Mouse (Mus musculus) kidney, adult 2 months (tissue): Measurements from ENCODE around the gene Ptrhd1. TPM values are rescaled to one million over a fixed set of nuclear protein-coding genes. Genes with fewer than 3 reads are reported as not detected.

Source experiments
- DNase-seq: peaks from one replicate; pipeline ENCODE4 v3.0.0; 2021
- H3K27ac ChIP-seq: fragments of 200-500 bp; 2 replicates; pipeline ENCODE4 v1.5.1; 2012; ENCODE audit warnings: low read depth, low read length, control low read depth, inconsistent platforms; ENCODE audit not compliant: insufficient read depth
- H3K27me3 ChIP-seq: fragments of 200-500 bp; replicated peaks from 2 replicates; pipeline ENCODE4 v1.6.1; 2012; ENCODE audit warnings: mild to moderate bottlenecking, moderate library complexity, low read length, inconsistent platforms; ENCODE audit not compliant: control insufficient read depth, insufficient read depth
- H3K36me3 ChIP-seq: fragments of 200-500 bp; 2 replicates; pipeline ENCODE4 v1.6.1; 2012; ENCODE audit warnings: mild to moderate bottlenecking, moderate library complexity, low read length, inconsistent platforms; ENCODE audit not compliant: control insufficient read depth, insufficient read depth
- H3K4me1 ChIP-seq: fragments of 200-500 bp; 2 replicates; pipeline ENCODE4 v1.6.1; 2011; ENCODE audit warnings: low read length; ENCODE audit not compliant: control insufficient read depth, insufficient read depth
- H3K4me3 ChIP-seq: fragments of 200-500 bp; 2 replicates; pipeline ENCODE4 v1.5.1; 2011; ENCODE audit warnings: mild to moderate bottlenecking, low read depth, low read length, control low read depth; ENCODE audit not compliant: insufficient read depth
- CTCF ChIP-seq: fragments of 200-500 bp; conservative IDR thresholded peaks from 2 replicates; pipeline ENCODE4 v1.5.1; 2011; ENCODE audit warnings: low read depth, mild to moderate bottlenecking, control low read depth, low read length, moderate library complexity, mixed read lengths; ENCODE audit not compliant: insufficient read depth, insufficient read length
- POLR2A ChIP-seq: fragments of 200-500 bp; IDR thresholded peaks from one replicate; pipeline ENCODE4 v1.6.1; 2011; ENCODE audit warnings: low read depth, low read length, control low read depth
- WGBS: fragments of 180-500 bp; shearing (Covaris S2); methylation state at CpG from one replicate; pipeline ENCODE4 v1.1.7; 2018; 5-methylcytosine and 5-hydroxymethylcytosine counted together
- polyA plus RNA-seq: library from polyadenylated mRNA; depleted of rRNA; stranded (reverse); fragments of >200 nt; gene quantifications from 2 replicates; pipeline ENCODE4 v1.2.3, GENCODE M21; 2012; rRNA removed

Gene Ptrhd1
- polyA plus RNA-seq = 4.2 and 4.6 TPM in 2 replicates

GRCm38 (mm10) chr12:4233572-4234508 is at the start of gene Ptrhd1, which contains the start of gene Cenpo:
Gene Ptrhd1 (plus strand): TSS chr12:4234027.
Gene Cenpo (minus strand): TSS chr12:4234294.
- no peaks in the 10 kb centered on the region for H3K36me3 ChIP-seq
- under 1% methylated on average over 50 of the region's 50 CpGs for WGBS
- peak; percentile 99 for DNase-seq
- no peaks in the 10 kb centered on the region; the same call in 1 of the 2 replicates for H3K4me1 ChIP-seq
- no peak for TF ChIP-seq CTCF
- TF ChIP-seq POLR2A = peak; percentile 39
- peak within 1 kb of the TSS; percentile 99 for H3K27ac ChIP-seq
- peak within 1 kb of the TSS; percentile 79 for H3K4me3 ChIP-seq
- no peaks in the 10 kb centered on the region for H3K27me3 ChIP-seq

DNA sequence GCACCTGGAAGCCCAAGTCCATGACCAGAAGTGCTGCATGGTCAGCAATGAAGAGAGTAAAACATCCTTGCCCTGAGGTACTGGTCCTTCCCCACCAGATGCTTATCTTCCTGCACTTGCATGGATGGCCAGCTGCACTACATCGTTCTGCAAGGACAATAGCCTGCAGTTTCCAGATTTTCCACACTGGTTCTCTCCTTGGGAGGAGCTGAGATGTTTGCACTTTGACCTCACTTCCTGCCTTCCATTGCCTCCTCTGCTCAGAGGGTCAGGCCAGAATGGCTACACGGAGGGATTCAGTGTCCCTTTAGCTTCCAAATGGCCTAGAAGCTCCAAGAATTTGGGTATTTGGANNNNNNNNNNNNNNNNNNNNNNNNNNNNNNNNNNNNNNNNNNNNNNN is 49.2 kb upstream of the Ptrhd1 start:
- no peaks in the 10 kb centered on the region for H3K27me3 ChIP-seq
- no peak overlapping the region for H3K27ac ChIP-seq
- H3K4me3 ChIP-seq = no peak overlapping the region
- H3K36me3 ChIP-seq = no peaks in the 10 kb centered on the region
- no peak for TF ChIP-seq POLR2A
- TF ChIP-seq CTCF = no peak
- WGBS = 19% methylated on average over 2 of the region's 2 CpGs
- DNase-seq = peak; percentile 34
- H3K4me1 ChIP-seq = no peaks in the 10 kb centered on the region

- no peaks in the 10 kb centered on the region for H3K4me1 ChIP-seq
- 45% methylated on average over 14 of the region's 14 CpGs for whole genome bisulfite sequencing
- peak; percentile 40 for DNase-seq
- H3K27ac ChIP-seq = no peak overlapping the region
- H3K4me3 ChIP-seq = no peak overlapping the region
- no peaks in the 10 kb centered on the region for H3K27me3 ChIP-seq
- no peak for TF ChIP-seq CTCF
- H3K36me3 ChIP-seq = no peaks in the 10 kb centered on the region
Observed at GRCm38 (mm10) chr12:4188171-4189059, 45.4 kb upstream of the Ptrhd1 start.

DNA sequence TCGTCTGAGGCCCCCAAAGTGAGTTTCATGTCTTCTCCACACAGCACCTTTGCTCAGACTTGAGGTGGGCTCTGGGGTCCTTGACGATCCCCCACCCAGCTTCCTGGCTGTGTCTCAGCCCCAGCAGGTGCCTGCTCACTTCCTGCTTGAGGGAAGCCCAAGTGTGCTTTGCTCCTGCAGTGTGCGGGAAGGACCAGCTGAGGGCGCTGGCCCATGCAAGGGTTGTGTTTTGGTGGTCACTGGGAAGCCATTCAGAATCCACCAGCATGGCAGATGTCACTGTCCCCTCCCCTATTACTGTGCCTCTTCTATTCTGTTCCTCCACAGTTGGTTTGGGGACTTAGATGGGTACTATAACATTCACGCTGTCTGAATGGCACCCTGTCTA is 44.8 kb upstream of the Ptrhd1 start:
- WGBS = 54% methylated on average over 5 of the region's 5 CpGs
- H3K27ac ChIP-seq = no peak overlapping the region
- H3K36me3 ChIP-seq = no peaks in the 10 kb centered on the region
- TF ChIP-seq POLR2A (no peak), CTCF (0 out of 2 replicates have a peak, but pooled peaks have one; percentile 20)
- no peaks in the 10 kb centered on the region for H3K4me1 ChIP-seq
- H3K27me3 ChIP-seq = no peaks in the 10 kb centered on the region
- H3K4me3 ChIP-seq = no peak overlapping the region
- DNase-seq = no peak

DNA sequence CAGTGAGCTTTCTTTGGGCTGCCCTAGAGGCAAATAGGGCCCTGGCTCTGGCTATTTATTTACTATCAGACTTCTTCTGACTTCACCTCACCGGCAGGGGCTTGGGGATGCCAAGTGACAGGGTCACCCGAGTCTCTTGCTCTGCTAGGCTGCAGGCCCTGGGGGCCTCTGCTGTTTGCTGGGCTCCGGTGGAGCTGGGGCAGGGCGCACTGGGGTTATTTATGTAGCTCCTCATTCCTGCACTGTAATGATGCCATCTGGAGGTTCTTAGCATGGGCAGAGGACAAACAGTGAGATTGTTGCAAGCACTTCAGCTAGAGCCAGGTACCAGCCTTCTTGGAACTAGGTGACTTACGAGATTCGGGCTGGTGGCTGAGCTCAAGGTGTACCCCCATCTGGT is 41.3 kb upstream of the Ptrhd1 start:
- Histone ChIP-seq H3K27me3 (no peaks in the 10 kb centered on the region), H3K4me1 (no peaks in the 10 kb centered on the region), H3K27ac (0 out of 2 replicates have a peak overlapping the region, but pooled peaks have one; percentile 22), H3K36me3 (no peaks in the 10 kb centered on the region), H3K4me3 (no peak overlapping the region)
- peak; percentile 31 for DNase-seq
- WGBS = 47% methylated on average over 6 of the region's 6 CpGs
- TF ChIP-seq POLR2A (no peak), CTCF (no peak)

DNA sequence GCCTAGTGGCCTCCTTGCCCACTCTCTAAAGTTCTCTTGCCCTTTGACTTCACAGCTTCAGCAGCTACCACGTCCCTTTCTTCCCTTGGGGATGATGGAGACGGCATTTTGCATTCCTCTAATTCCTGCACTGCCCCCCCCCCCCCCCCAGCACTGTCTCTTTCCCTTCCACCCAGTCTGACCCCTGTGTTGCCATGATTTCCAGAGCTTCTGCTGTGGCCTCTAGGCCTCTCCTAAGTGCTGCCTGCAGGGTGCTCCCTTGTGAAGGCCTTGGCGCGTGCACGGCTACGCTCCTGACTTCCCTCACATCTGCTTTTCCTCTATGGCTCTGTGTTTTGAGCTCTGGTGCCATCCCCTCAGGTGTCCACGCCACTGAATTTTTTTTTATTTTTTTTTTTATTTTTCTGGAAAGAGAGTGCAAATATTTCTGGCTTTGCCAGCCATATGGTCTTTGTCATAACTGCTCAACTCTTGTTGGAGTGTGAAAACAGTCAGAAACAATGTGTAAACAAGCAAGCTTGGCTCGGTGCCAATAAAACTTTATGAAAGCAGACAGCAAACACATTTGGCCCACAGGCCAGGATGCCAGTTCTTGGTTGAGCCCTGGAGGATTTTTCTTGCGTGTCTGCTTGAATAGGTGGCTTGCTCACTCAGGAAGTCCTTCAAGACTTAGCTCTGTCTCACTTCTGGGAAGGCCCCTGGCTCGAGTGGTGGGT is 40.6 kb upstream of the Ptrhd1 start:
- Histone ChIP-seq H3K27ac (peak overlapping the region; percentile 1; the same call in 1 of the 2 replicates), H3K36me3 (no peaks in the 10 kb centered on the region), H3K4me1 (no peaks in the 10 kb centered on the region), H3K4me3 (no peak overlapping the region), H3K27me3 (no peaks in the 10 kb centered on the region)
- peak; percentile 41 for DNase-seq
- WGBS = 55% methylated on average over 10 of the region's 10 CpGs
- no peak for TF ChIP-seq POLR2A
- no peak for TF ChIP-seq CTCF
